Mouse (Mus musculus): ENCODE measurements around the gene Phf8. TPM values are rescaled to one million over a fixed set of nuclear protein-coding genes. Genes with fewer than 3 reads are reported as not detected.
"Not testable (repeated sequence)": the region's sequence is repeated elsewhere in the genome, so short reads cannot be mapped to it uniquely, and the experiment has no call there.

The Phf8 gene
- 22.7 and 25.4 TPM in 2 replicates for polyA plus RNA-seq (2015; fragmentation: Nextera tagmentation; extraction: Ambion mirVana)

- no peaks in the 10 kb centered on the region for H3K27me3 ChIP-seq
- 12% methylated on average over 60 of the region's 68 CpGs for WGBS
- H3K9ac ChIP-seq = peak within 1 kb of the TSS; percentile 70
- peak; percentile 98 for ATAC-seq
- H3K4me2 ChIP-seq = peak within 1 kb of the TSS; percentile 70
- no peaks in the 10 kb centered on the region for H3K36me3 ChIP-seq (ENCODE audit: poor library complexity, severe bottlenecking)
- peak within 1 kb of the TSS; percentile 97 for H3K27ac ChIP-seq
- H3K9me3 ChIP-seq (replicated peaks) = no peaks in the 10 kb centered on the region
- H3K4me3 ChIP-seq = peak within 1 kb of the TSS; percentile 54
- 0 out of 2 replicates have a peak, but pooled peaks cover 6% of the 10 kb centered on the region for H3K4me1 ChIP-seq
These were observed at the start of gene Phf8 for GRCm38 (mm10) chrX:151520458-151521322. Phf8 (plus strand) TSS chrX:151520672.

GRCm38 (mm10) chrX:151488128-151488527, 32.3 kb upstream of the Phf8 start:
- Histone ChIP-seq H3K36me3 (ENCODE audit: poor library complexity, severe bottlenecking) (no peaks in the 10 kb centered on the region), H3K4me2 (no peak overlapping the region), H3K9ac (no peak overlapping the region), H3K4me1 (no peaks in the 10 kb centered on the region), H3K9me3 (replicated peaks) (no peaks in the 10 kb centered on the region), H3K27me3 (no peaks in the 10 kb centered on the region), H3K4me3 (no peak overlapping the region), H3K27ac (no peak overlapping the region)
- 92% methylated on average over 3 of the region's 3 CpGs for WGBS
- ATAC-seq = no peak

GRCm38 (mm10) chrX:151493269-151493668, 27.2 kb upstream of the Phf8 start:
- ATAC-seq, H3K4me1 ChIP-seq: not testable (repeated sequence)

GRCm38 (mm10) chrX:151496596-151496995, 23.9 kb upstream of the Phf8 start:
- H3K36me3 ChIP-seq (ENCODE audit: poor library complexity, severe bottlenecking) = no peaks in the 10 kb centered on the region
- H3K27me3 ChIP-seq = no peaks in the 10 kb centered on the region
- no peak overlapping the region for H3K4me2 ChIP-seq
- H3K4me1 ChIP-seq = no peaks in the 10 kb centered on the region
- H3K9me3 ChIP-seq (replicated peaks) = no peaks in the 10 kb centered on the region
- no peak overlapping the region for H3K27ac ChIP-seq
- 85% methylated on average over 1 of the region's 1 CpGs for WGBS
- H3K9ac ChIP-seq = no peak overlapping the region
- no peak overlapping the region for H3K4me3 ChIP-seq
- ATAC-seq = no peak

More at GRCm38 (mm10) chrX:151493269-151493668, 27.2 kb upstream of the Phf8 start:
- not testable (repeated sequence) for H3K4me2 ChIP-seq; H3K4me3 ChIP-seq; H3K27ac ChIP-seq; H3K27me3 ChIP-seq; H3K9ac ChIP-seq; H3K36me3 ChIP-seq (ENCODE audit: poor library complexity, severe bottlenecking); H3K9me3 ChIP-seq (replicated peaks)
- WGBS = 92% methylated on average over 4 of the region's 4 CpGs

- H3K36me3 ChIP-seq (ENCODE audit: poor library complexity, severe bottlenecking) = no peaks in the 10 kb centered on the region
- no peaks in the 10 kb centered on the region for H3K4me1 ChIP-seq
- H3K27me3 ChIP-seq = no peaks in the 10 kb centered on the region
- ATAC-seq = no peak
- H3K4me3 ChIP-seq = no peak overlapping the region
- H3K27ac ChIP-seq = no peak overlapping the region
- no peaks in the 10 kb centered on the region for H3K9me3 ChIP-seq (replicated peaks)
- no peak overlapping the region for H3K9ac ChIP-seq
- no peak overlapping the region for H3K4me2 ChIP-seq
These were observed 11.9 kb upstream of the Phf8 start for GRCm38 (mm10) chrX:151508536-151508935.

- WGBS = 93% methylated on average over 1 of the region's 1 CpGs
- Histone ChIP-seq H3K27ac (no peak overlapping the region), H3K27me3 (no peaks in the 10 kb centered on the region), H3K4me2 (no peak overlapping the region), H3K9me3 (replicated peaks) (no peaks in the 10 kb centered on the region), H3K9ac (no peak overlapping the region), H3K4me3 (no peak overlapping the region), H3K4me1 (no peaks in the 10 kb centered on the region), H3K36me3 (ENCODE audit: poor library complexity, severe bottlenecking) (no peaks in the 10 kb centered on the region)
- ATAC-seq = no peak
These were observed 10.6 kb upstream of the Phf8 start for GRCm38 (mm10) chrX:151509906-151510305.

- Histone ChIP-seq H3K4me3 (no peak overlapping the region), H3K27ac (no peak overlapping the region), H3K9me3 (replicated peaks) (no peaks in the 10 kb centered on the region), H3K36me3 (ENCODE audit: poor library complexity, severe bottlenecking) (no peaks in the 10 kb centered on the region), H3K9ac (no peak overlapping the region), H3K27me3 (no peaks in the 10 kb centered on the region), H3K4me2 (no peak overlapping the region), H3K4me1 (no peaks in the 10 kb centered on the region)
- 84% methylated on average over 3 of the region's 3 CpGs for WGBS
- ATAC-seq = no peak
These were observed 7.4 kb upstream of the Phf8 start for GRCm38 (mm10) chrX:151513066-151513465.

- Histone ChIP-seq H3K36me3 (ENCODE audit: poor library complexity, severe bottlenecking) (no peaks in the 10 kb centered on the region), H3K27me3 (no peaks in the 10 kb centered on the region), H3K4me2 (no peak overlapping the region), H3K4me3 (no peak overlapping the region), H3K4me1 (no peaks in the 10 kb centered on the region), H3K9me3 (replicated peaks) (no peaks in the 10 kb centered on the region), H3K9ac (no peak overlapping the region), H3K27ac (no peak overlapping the region)
- ATAC-seq = no peak
- 97% methylated on average over 2 of the region's 2 CpGs for WGBS
These were observed 6.8 kb upstream of the Phf8 start for GRCm38 (mm10) chrX:151513694-151514093.

GRCm38 (mm10) chrX:151518181-151518580, 2.3 kb upstream of the Phf8 start:
- H3K9me3 ChIP-seq (replicated peaks) = no peaks in the 10 kb centered on the region
- H3K27ac ChIP-seq = no peak overlapping the region
- no peak overlapping the region for H3K4me3 ChIP-seq
- no peaks in the 10 kb centered on the region for H3K27me3 ChIP-seq
- ATAC-seq = no peak
- H3K4me2 ChIP-seq = no peak overlapping the region
- H3K9ac ChIP-seq = no peak overlapping the region
- WGBS = 65% methylated on average over 1 of the region's 1 CpGs
- H3K4me1 ChIP-seq = 0 out of 2 replicates have a peak, but pooled peaks cover 6% of the 10 kb centered on the region
- no peaks in the 10 kb centered on the region for H3K36me3 ChIP-seq (ENCODE audit: poor library complexity, severe bottlenecking)

- peak overlapping the region; percentile 65 for H3K9ac ChIP-seq
- 21% methylated on average over 17 of the region's 17 CpGs for WGBS
- no peak for ATAC-seq
These were observed 380 bp upstream of the Phf8 start for GRCm38 (mm10) chrX:151520127-151520457.

GRCm38 (mm10) chrX:151521786-151522522, 1.5 kb downstream of the Phf8 start:
- Histone ChIP-seq H3K9ac (peak overlapping the region; percentile 70), H3K4me3 (peak overlapping the region; percentile 54), H3K4me1 (0 out of 2 replicates have a peak, but pooled peaks cover 6% of the 10 kb centered on the region), H3K27ac (peak overlapping the region; percentile 97; the same call in 1 of the 2 replicates), H3K4me2 (peak overlapping the region; percentile 70), H3K9me3 (replicated peaks) (no peaks in the 10 kb centered on the region), H3K36me3 (ENCODE audit: poor library complexity, severe bottlenecking) (no peaks in the 10 kb centered on the region), H3K27me3 (no peaks in the 10 kb centered on the region)
- WGBS = 24% methylated on average over 25 of the region's 25 CpGs
- no peak for ATAC-seq

More at GRCm38 (mm10) chrX:151520127-151520457, 380 bp upstream of the Phf8 start:
- Histone ChIP-seq H3K36me3 (ENCODE audit: poor library complexity, severe bottlenecking) (no peaks in the 10 kb centered on the region), H3K4me2 (peak overlapping the region; percentile 70), H3K27me3 (no peaks in the 10 kb centered on the region), H3K4me1 (0 out of 2 replicates have a peak, but pooled peaks cover 6% of the 10 kb centered on the region), H3K27ac (peak overlapping the region; percentile 97), H3K9me3 (replicated peaks) (no peaks in the 10 kb centered on the region), H3K4me3 (peak overlapping the region; percentile 54)

GRCm38 (mm10) chrX:151553356-151553755, 32.9 kb downstream of the Phf8 start:
- Histone ChIP-seq H3K4me3 (no peak overlapping the region), H3K9me3 (replicated peaks) (no peaks in the 10 kb centered on the region), H3K36me3 (ENCODE audit: poor library complexity, severe bottlenecking) (peaks cover 12% of the 10 kb centered on the region), H3K27ac (no peak overlapping the region), H3K27me3 (no peaks in the 10 kb centered on the region), H3K9ac (no peak overlapping the region), H3K4me1 (no peaks in the 10 kb centered on the region), H3K4me2 (no peak overlapping the region)
- WGBS = 91% methylated on average over 4 of the region's 4 CpGs
- ATAC-seq = no peak
